Mouse (Mus musculus) olfactory bulb, adult 2 months (tissue): ENCODE measurements around the gene Kcnb1.

Experiments used
- CTCF ChIP-seq: fragments of 200-500 bp; IDR thresholded peaks from 2 replicates; pipeline ENCODE4 v1.5.1; 2012; ENCODE audit warnings: low read depth, mild to moderate bottlenecking, low read length, moderate library complexity; ENCODE audit not compliant: insufficient read depth
- POLR2A ChIP-seq: fragments of 200-500 bp; IDR thresholded peaks from 2 replicates; pipeline ENCODE4 v1.6.1; 2012; ENCODE audit warnings: mild to moderate bottlenecking, low read depth, low read length, moderate library complexity; ENCODE audit not compliant: insufficient read depth

DNA sequence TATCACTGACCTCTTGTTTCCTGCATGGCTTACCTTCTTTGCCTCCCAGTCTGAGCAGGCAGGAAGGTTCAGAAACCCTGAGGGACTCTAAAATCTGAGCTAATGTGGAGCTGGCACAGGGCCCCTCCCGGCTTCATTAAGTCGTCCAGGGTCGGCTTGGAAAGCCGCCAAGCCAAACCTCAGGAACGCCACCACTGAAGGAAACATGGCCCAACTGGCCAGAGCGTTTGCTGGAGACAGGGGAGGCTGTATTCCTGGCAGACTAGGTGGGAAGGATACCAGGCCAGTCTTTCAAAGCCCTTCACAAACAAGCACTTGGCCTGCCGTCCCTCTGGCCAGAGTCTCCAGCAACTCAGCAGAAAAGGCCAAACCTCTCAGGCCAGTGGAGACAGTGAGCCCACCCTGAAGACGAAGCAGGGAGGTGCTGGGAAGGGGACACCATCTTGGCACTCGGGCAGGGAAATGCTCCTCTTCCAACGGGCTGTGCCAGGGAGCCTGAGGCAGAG, 27.4 kb downstream of the Kcnb1 start:
- TF ChIP-seq CTCF (no peak), POLR2A (no peak)
